Mouse (Mus musculus) left cerebral cortex, adult 8-10 months (tissue): ENCODE measurements around the gene Crls1. TPM values are rescaled to one million over a fixed set of nuclear protein-coding genes. Genes with fewer than 3 reads are reported as not detected.
A peak's percentile ranks its signal among the peaks of the same experiment; 100 is the strongest.

Experiments used
- DNase-seq, 2 experiments: peaks; one replicate each; pipeline ENCODE4 v3.0.0; 2022; ENCODE audit warnings: low spot score in 2 of 2
- total RNA-seq, 4 experiments: library from RNA; stranded (reverse); gene quantifications; 2 replicates each; pipeline ENCODE4 v1.2.4; 2022

The Crls1 gene
- total RNA-seq, result 10 to 100 TPM; 28.5 to 31.1 (median 29.3) TPM

DNA sequence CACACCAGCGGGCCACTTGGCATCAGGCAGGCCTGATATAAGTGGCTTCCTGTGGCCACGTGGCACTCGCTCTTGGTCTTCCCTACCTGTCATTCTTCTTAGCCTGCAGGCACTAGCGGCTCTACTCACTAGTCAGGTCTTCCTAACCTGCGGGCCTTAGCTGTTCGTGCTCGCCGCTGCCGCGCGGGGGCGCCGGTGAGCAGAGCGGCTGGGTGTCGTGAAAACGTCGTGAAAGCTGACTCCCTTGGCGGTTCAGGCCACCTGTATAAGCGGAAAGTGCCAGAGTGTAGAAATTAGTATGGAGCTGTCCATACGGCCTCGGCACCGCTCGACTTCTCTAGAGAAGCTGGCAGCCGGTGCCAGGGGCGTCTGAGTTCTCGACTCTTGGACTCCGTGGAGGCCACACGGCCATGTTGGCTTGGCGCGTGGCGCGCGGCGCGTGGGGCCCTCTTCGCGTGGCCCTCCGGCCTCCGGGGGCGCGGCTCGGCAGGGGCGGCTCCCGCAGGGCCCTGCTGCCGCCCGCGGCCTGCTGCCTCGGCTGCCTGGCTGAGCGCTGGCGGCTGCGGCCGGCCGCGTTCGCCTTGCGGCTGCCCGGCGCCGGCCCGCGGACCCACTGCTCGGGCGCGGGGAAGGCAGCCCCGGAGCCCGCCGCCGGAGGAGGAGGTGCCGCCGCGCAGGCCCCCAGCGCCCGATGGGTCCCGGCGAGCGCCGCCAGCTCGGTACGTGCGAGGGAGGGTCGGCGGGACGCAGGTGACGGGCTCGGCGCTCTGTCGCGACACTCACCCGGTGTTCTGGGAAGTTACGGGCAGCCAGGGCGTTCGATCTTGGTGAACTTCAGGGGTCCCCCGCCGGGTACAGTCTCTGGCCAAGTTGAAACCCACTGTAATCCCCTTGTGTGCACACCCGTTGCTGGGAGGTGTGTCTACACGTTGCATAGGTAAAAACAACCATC lies at the start of gene Crls1:
Gene Crls1, plus strand, starts transcription at position 260 of the 952 bp plus-strand sequence.
- DNase-seq, result peak; percentile 90 to 99

DNA sequence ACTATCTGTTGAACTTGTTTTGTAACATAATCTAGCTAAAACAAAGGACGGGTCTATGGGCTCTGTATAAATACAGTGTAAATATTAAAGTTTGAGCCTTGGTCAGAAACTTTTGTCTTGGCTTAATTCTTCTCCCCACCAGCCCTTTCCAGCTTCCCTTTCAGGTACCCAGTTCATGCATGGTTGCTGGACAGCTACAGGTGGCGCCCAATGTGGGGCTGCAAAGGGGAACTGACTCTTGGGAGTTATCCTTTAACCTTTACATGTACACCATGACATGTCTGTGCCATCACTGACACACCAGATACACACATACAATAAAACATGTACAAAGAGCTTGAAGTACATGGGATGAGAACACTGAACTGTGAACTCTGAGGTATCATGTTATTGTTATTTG lies 43.5 kb upstream of the Crls1 start:
- DNase-seq, result no peak

DNA sequence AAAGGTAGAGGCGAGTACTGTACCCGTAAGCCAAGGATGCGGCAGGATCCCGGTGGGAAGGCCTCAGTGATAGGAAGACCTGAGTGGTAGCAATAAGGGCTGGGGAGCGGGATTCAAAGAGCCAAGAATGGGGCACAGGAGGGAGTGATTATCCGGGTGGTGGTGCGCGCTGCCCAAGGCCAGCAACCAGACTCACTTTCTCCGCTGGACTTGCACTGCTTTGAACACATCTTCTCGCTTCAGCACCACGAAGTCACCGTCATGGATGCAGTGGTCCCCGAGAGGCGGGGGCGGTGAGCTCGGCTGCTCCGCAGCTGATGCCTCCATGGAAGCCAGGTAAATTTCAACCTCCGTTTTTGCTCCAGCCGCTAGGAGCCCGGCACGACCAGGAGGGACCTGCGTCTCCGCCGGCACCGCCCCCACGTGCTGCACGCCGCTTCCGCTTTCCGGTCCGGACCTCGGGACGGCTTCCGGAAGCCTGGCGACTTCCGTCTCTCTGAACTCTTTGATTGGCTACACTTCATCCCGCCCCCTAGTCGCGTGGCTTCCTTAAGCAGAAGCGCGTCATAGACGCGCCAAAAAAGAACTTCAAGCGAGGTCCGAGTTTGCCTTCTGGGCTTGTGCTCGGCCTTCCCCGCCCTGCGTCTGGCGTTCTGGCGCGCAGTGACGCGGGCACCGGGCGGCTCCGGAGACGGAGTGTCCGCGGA lies 30.7 kb upstream of the Crls1 start, which contains the start of the genes Trmt6 and Mcm8:
Gene Trmt6, minus strand, starts transcription at position 448 of the 707 bp plus-strand sequence.
Gene Mcm8, plus strand, starts transcription at position 534 of the 707 bp plus-strand sequence.
- DNase-seq, result peak; percentile 68 to 92

DNA sequence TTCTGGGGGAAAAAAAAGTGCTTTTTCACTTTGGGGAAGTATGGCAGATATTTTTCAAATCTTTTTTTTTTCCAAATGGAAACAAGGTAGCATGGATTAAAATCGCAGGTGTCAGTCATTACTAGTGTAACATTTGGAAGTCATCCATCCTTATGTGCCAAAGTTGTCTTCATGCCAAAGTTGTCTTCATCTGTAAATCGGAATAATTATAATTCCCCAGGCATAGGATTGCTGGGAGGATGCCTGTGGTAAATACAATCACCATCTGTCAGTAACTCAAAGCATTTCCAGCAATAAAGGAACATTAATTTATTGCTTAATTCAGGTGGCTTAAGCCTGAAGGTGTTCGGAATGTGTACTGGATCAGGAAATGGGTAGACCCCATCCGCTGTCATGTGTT lies 5.4 kb upstream of the Crls1 start:
- DNase-seq, result no peak

DNA sequence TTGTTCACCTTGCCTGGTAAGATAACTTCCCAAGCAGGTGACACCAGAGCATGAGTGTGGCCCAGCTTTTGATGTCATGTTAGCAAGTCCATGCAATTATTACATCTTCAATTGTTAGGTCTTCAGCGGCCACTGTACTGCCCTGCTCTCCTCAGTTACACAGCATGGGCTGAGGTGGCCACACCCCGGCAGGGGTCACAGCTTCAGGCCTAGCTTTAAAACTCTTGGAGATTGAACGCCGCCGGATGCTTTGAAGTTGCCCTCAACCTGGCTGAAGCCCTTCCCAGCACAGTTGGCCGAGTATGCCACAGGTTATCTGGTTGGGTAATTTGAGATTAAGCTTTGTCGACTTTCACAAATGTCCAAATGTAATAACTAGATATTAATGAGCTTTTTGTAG lies 1.1 kb downstream of the Crls1 start:
- DNase-seq, result no peak

DNA sequence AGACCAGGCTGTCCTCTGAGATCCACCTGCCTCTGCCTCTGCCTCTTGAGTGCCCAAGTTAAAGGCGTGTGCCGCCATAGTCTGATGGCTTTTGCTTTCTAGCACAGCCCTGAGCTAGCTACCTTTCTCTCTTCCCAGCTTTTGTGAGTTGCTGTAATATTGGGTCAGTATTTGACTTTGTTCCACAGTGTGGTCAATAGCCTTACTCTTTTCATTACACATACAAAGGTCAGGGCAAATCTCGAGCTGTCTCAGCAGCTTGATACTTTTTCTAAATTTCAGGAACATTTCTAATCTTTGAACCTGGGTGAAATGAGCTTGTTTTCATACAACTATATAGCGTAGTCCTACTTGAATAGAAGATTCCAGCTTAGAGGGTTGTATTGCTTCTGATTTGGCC lies 1.9 kb downstream of the Crls1 start:
- no peak for DNase-seq

DNA sequence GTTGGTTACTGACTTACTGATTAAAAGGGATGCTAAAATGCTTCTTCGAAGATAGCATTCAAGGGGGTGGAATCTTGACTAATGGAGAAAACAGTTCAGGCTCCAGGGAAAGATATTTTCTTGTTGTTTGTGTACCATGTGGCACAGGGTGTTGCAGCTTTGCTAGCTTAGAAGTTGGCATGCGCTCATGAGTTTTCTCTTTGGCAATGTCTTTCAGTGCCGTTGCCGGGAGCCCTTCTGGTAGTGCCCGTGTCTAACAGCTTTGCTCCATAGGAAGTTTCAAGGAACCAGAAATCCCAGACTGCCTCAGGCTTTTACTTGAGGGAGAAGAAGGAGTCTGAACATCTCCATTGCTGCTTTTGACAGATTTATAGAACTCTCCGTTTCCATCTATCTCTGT lies 2.7 kb downstream of the Crls1 start:
- DNase-seq, result no peak

DNA sequence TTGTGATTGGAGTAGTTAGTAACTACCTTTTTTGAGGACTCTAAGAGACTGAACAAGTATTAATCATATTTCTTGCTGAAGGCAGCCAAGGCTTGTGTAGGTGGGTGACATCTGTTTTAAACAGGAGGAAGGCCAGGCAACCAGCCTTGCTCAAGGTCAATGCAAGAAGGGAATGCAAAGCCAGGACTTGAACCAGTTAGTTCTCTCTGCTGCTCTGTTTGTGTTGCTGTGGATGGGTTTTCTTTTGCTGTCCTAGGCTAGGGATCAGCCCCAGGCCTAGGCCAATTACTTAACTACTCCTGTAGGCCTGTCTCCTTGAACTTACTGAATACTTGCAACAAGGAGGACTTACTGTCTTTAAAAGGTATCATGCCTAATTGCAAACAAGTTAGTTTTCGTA lies 6.6 kb downstream of the Crls1 start:
- no peak for DNase-seq

DNA sequence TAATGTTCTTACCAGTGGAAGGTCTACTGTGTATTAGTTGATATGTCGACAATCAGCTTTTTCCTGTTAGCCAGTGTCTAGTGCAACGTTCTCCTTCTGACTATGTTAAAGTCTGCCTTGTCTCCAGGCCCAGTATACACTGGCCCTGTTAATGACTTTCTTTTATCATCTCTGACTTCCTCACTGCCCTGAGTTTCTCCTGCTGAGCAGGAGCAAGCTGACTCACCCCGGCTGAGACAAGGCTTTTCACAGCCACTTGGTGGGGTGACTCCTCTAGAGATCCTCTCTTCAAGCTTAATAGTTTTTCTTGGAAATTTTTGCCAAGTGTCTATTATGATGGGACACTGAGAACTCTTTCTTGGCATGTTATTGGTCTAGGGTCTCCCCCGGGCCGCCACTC lies 9.9 kb downstream of the Crls1 start:
- no peak for DNase-seq

DNA sequence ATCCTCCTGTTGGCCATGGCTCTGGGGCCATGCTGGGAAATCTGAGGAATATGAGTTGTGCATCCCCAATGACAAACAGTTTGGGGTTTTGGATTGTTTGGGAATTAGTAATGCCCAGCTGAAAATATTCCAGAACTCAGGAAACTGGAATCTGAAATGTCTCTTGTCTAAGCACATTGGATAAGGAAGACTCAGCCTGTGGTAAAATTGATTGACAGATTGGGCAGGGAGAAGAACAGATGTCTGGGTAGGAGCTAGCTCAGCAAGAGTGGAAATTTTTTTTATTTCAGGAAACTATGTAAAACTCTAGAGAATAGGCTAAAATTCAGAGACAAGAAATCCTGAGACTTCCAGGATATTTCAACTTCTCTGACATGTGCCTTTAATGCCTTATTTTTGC lies 14.0 kb downstream of the Crls1 start:
- DNase-seq, result no peak

DNA sequence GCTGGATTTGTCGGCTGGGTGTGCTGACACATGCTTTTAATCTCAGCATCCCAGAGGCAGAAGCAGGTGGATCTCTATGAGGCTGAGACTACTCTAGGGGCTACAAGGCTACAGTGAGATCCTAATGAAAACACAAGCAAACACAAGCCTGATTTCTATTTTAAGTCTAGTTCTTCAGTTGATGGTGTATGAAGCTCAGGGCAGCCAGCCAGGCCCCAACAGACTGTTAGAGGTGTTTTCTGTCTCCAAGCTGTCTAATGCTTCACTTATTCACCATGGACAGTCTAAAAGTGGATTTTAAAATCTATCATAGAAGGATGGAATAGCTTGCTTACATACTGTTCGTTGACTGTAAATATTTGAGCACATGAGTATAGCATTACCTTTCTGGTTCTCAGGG lies 15.0 kb downstream of the Crls1 start:
- peak in 1 of 2 experiments; percentile 18 for DNase-seq

DNA sequence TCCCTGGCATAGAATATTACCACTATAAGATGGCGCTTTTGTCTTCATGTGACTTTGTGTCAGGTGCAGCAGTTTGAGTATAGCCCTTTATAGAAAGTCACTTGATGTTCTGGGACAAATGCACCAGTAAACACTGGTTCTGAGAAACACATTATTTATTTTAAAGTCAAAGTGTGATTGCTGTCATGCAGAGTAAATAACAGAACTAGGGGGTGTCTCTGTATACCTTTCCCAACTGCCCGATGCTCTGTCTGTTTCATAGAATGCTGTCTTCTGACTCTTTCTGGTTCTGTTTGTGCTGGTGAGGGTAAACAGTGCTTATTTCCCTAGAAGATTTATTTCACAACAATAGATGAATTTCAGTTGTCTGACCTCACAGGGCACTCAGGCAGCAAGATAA lies 16.9 kb downstream of the Crls1 start:
- no peak for DNase-seq

DNA sequence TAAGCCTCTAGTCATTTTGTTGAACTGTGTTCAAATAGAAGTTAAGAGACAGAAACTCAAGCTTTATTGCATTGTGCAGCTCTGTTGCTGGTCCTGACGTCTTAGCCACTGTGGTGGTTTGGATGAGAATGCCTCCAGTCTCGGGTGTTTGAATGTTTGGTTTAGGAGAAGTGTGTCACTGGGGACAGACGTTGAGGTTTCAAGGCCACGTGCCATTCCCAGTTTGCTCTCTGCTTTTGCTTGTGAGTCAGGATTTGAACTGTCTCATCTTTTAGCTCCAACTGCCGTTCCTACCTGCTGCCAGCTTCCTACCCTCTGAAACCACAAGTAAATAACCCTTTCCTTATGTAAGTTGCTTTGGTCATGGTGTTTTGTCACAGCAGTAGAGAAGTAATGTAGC lies 21.1 kb downstream of the Crls1 start:
- DNase-seq, result no peak

DNA sequence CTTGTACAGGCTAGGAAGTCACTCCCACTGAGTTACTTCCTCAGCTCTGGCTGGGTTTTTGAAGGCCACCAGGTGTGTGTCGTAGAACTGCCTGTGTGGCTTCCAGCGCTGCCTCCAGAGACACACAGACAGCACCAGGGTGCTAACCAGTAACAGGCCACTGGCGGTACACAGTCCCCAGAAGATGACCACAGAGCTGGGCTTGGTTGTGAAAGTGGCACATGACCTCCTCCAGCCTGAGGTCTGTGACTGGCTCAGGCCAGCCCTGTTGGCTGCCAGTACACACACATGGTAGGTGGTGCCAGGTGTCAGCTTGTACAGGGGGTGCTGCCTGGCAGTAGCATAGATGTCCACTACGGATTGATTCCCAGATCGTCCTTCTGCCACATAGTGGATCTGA lies 23.2 kb downstream of the Crls1 start:
- no peak for DNase-seq

DNA sequence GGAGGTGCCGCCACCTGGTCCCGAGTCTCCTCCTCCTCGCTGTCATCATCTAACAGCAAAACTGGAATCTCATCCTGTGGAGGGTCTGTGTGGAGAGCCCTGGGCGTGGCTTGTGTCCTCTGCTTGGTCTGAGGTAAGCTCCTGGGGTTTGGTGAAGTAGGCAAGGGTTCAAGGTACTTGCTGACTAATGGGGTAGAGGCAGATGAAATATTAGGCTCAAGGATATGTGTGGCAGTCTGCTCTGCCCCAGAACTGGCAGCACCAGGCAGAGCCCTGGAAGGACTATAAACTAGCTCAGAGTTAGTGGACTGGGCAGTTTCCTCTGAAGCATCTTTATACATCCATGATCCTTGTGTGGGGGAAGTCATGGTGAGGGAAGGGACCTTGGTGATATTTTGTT lies 23.8 kb downstream of the Crls1 start:
- no peak for DNase-seq

DNA sequence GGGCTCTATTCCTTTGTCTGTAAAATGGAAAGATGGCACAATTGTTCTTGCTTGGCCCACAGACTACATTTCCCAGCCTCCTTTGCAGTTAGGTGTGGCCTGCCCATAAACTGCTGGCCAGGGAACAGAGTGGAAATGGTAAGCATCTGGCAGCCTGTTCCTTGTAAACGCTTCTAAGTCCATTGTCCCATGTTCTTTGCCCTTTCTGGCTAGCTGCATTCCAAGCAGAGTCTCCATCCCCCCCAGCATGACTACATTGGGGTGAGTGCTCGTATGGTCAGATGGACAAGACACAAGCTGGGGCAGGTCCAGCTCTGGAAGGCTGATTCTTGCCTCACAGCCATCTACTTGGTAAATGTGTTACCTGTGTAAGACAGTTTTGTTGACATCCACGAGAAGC lies 25.2 kb downstream of the Crls1 start:
- DNase-seq, result no peak

DNA sequence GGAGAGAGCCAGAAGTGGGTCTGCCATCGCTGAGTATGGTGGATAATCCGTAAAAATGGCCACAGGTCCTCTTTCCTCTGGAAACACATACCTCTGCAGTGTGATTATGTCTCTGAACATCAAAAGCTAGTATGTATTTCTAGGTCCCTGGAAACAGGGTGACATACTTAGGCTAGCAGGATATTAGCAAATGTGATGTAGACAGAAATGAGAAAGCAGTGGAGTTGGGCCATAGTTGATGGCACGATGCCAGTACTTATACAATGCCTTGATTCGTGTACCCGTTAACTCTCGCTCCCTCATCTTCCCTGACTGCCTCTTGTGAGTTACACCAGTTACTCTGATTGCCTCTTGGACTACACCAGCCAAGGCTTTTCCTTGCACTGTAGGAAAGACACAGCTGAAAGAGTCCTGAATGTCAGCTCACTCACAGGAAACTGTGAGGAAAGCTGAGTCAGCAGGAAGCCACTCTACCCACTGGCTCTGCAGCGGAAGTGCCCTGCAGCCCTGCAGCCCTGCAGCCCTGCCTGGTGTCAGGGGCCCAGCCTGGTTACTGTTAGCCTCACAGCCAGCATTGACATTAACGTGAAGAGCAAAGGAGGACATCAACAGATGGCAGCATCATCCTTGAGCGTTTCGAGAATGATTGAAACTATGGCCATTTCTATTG lies 27.3 kb downstream of the Crls1 start:
- no peak for DNase-seq

DNA sequence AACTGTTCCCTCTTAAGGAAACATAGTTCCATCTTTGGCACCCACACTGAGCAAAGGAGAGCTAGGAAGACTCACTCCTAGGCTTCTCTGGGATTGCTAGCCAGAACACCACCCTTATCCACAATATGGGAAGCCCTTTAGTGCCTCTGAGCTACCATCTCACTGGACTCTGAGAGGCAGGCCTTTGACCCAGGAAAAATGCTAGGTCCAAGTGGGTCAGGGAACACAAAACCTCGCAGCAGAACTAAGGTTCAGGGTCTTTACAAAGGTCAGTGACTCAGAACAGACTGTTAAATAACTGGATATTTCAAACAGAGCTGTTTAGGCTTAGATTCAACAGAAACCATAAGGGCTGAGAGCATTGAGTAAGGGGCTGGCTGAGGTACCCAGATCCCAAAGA lies 30.5 kb downstream of the Crls1 start:
- DNase-seq, result no peak

DNA sequence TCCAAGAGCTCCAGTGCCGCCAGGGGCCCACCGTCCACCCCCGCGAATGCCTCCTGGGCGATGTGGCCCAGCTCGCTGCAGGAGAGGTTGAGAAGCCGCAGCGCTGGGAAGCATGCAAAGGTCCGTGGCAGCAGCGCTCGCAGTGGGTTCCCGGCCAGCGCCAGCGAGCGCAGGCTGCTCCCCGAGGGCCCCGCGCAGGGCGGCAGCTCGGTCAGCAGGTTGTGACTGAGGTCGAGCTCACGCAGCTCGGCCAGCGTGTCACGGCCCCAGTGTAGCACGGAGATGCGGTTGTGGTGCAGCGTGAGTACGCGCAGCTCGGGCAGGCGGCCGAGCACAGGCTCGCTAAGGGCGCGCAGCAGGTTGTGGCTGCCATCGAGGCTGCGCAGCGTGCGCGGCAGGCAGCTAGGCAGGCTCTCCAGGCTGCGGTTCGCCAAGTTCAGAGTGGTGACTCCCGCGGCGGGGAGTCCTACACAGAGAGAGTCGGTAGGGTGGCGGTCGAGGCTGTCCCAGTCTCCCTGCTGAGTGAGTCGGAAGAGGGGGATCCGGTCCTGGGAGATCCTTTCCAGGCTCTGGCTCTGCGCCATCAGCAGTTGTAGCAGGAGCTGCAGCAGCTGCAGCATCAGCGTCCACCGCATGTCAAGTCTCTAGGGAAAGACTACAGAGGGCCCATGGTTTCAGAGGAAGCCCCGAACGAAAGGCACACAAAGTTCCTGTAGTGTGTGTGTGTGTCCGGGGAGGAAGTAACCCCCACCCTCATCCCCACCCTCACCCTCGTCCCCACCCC lies 33.0 kb downstream of the Crls1 start:
- DNase-seq, result no peak

DNA sequence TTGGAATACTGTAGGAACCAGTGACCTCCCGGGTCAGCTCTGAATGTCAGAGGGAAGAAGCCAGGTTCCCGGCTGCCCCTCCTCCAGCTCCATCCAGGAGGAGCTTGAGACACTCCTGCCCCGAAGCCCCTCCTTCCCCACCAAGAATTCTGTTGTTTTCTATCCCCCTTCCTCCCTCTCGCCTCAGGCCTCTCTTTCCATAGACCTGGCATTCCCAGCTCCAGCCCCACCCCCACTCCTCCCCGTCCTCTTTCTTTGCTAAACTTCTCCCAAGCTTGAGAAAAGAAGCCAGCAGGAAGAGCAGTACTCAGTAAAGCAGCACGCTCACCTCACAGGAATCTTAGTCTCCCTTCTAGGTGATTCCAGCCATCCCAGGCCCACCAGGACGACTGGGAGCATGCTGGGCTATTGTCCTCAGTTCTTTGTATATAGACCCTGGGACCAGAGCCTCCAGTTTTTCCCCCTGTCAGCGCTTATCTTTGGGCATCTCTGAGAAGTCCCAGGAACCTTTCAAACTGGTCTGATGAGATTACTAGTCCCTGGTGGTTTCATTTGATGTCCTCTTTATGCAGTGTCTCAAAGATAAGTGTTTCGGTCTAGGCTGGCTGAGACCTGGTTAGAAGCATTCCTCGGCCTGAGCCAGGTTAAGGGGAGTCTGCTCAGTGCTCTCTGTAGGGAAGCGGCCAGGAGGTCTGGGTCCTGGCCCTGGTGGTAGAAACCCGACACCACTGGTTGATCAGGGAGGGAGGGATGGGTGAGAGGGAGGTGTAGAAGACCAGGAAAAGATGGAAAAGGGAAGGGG lies 34.6 kb downstream of the Crls1 start, which contains the start of gene Lrrn4:
Gene Lrrn4, minus strand, starts transcription at position 48 of the 802 bp plus-strand sequence.
- DNase-seq, result no peak
